ENCODE assay signal across 8 mouse cellular contexts in genomic region chr13:65175734-65176471, GRCm38 (mm10). TPM values are rescaled to one million over a fixed set of nuclear protein-coding genes. Genes with fewer than 3 reads are reported as not detected.
DNase-seq lines count a peak whose midpoint lies in the region; ATAC-seq lines count a peak whose summit lies in the region.

No protein-coding gene starts in this region.

- H3K9me3 ChIP-seq in forebrain, embryonic 15.5 days, result no peaks in the 10 kb centered on the region
- H3K9me3 ChIP-seq in intestine, embryonic 14.5 days (ENCODE audit: control insufficient read depth, low read length), result no peaks in the 10 kb centered on the region
- peaks cover 4% of the 10 kb centered on the region; the same call in 1 of the 2 replicates for H3K9me3 ChIP-seq in midbrain, embryonic 13.5 days

- 24% methylated on average over 46 of the region's 46 CpGs for WGBS in forebrain, embryonic 15.5 days
- 20% methylated on average over 44 of the region's 46 CpGs for WGBS in intestine, embryonic 14.5 days
- 23% methylated on average over 46 of the region's 46 CpGs for WGBS in midbrain, embryonic 13.5 days

- intact Hi-C loops in left cerebral cortex, postnatal 4 days (cut with DNase I), result no loop called here

- H3K4me3 ChIP-seq in forebrain, embryonic 15.5 days, result peak overlapping the region; percentile 37
- peak overlapping the region; percentile 29 for H3K4me3 ChIP-seq in intestine, embryonic 14.5 days (ENCODE audit: low read depth, low read length)
- H3K4me3 ChIP-seq in midbrain, embryonic 13.5 days (replicated peaks), result peak overlapping the region; percentile 31

- H3K27ac ChIP-seq in forebrain, embryonic 15.5 days (replicated peaks), result no peak overlapping the region
- H3K27ac ChIP-seq in intestine, embryonic 14.5 days (ENCODE audit: low read depth), result no peak overlapping the region
- H3K27ac ChIP-seq in midbrain, embryonic 13.5 days, result no peak overlapping the region

- DNase-seq in left cerebral cortex, adult 18-20 months (ENCODE audit: low spot score in 2 of 2), result peak; percentile 1 to 9
- no peak for DNase-seq in left cerebral cortex, adult 11 months (ENCODE audit: low spot score)
- DNase-seq in c-Kit-positive CD71-negative TER-119-negative erythroid progenitor cells, embryonic 14.5 days (ENCODE audit: low read depth), result peak; percentile 56
- peak; percentile 61 for DNase-seq in intestine, embryonic 14.5 days (ENCODE audit: low spot score)
- DNase-seq in left cerebral cortex, postnatal 4 days, result peak; percentile 33
- peak; percentile 57 for DNase-seq in splenic B cell, adult 2 months (ENCODE audit: low read depth, low spot score)

- no peaks in the 10 kb centered on the region for H3K4me1 ChIP-seq in forebrain, embryonic 15.5 days
- H3K4me1 ChIP-seq in intestine, embryonic 14.5 days (replicated peaks; ENCODE audit: control insufficient read depth, insufficient read depth, low read length), result no peaks in the 10 kb centered on the region
- no peaks in the 10 kb centered on the region for H3K4me1 ChIP-seq in midbrain, embryonic 13.5 days (replicated peaks)

- H3K9ac ChIP-seq in forebrain, embryonic 15.5 days (replicated peaks), result peak overlapping the region; percentile 43; the same call in 1 of the 2 replicates
- H3K9ac ChIP-seq in intestine, embryonic 14.5 days (ENCODE audit: low read length), result peak overlapping the region; percentile 13; the same call in 1 of the 2 replicates
- peak overlapping the region; percentile 56; the same call in 1 of the 2 replicates for H3K9ac ChIP-seq in midbrain, embryonic 13.5 days (replicated peaks)

- H3K36me3 ChIP-seq in forebrain, embryonic 15.5 days, result no peaks in the 10 kb centered on the region
- no peaks in the 10 kb centered on the region for H3K36me3 ChIP-seq in intestine, embryonic 14.5 days (ENCODE audit: control insufficient read depth, insufficient read depth, low read length)
- H3K36me3 ChIP-seq in midbrain, embryonic 13.5 days, result no peaks in the 10 kb centered on the region
- no peaks in the 10 kb centered on the region for H3K36me3 ChIP-seq in splenic B cell, adult 2 months (ENCODE audit: control insufficient read depth, insufficient read depth, low read length, poor library complexity, severe bottlenecking)

- H3K27me3 ChIP-seq in forebrain, embryonic 15.5 days, result no peaks in the 10 kb centered on the region
- H3K27me3 ChIP-seq in intestine, embryonic 14.5 days (replicated peaks; ENCODE audit: control insufficient read depth, insufficient read depth, low read length), result no peaks in the 10 kb centered on the region
- no peaks in the 10 kb centered on the region for H3K27me3 ChIP-seq in midbrain, embryonic 13.5 days
- H3K27me3 ChIP-seq in splenic B cell, adult 2 months (ENCODE audit: control insufficient read depth, insufficient read depth, low read length, poor library complexity, severe bottlenecking), result no peaks in the 10 kb centered on the region

- ATAC-seq in forebrain, embryonic 15.5 days (replicated peaks), result peak; percentile 55; the same call in 1 of the 2 replicates
- peak; percentile 50; the same call in 1 of the 2 replicates for ATAC-seq in intestine, embryonic 14.5 days (replicated peaks; ENCODE audit: low FRiP score, low TSS enrichment, low read depth)
- ATAC-seq in midbrain, embryonic 13.5 days, result peak; percentile 79

- peak overlapping the region; percentile 49 for H3K4me2 ChIP-seq in forebrain, embryonic 15.5 days (replicated peaks)
- H3K4me2 ChIP-seq in intestine, embryonic 14.5 days (ENCODE audit: low read length), result peak overlapping the region; percentile 54
- H3K4me2 ChIP-seq in midbrain, embryonic 13.5 days (replicated peaks), result peak overlapping the region; percentile 57

RNA-seq across cellular contexts. Expression of gene Olfr466, which starts 25.9 kb away (rescaled TPM):
- total RNA-seq in left cerebral cortex, adult 18-20 months (2021), result not detected
- not detected in 2 replicates for polyA plus RNA-seq in forebrain, embryonic 15.5 days (2015; fragmentation: Nextera tagmentation; extraction: Ambion mirVana)
- not detected in 2 replicates for polyA plus RNA-seq in intestine, embryonic 14.5 days (2014; fragmentation: Nextera tagmentation; extraction: Ambion mirVana)
- not detected for total RNA-seq in left cerebral cortex, postnatal 4 days (2021)
- not detected in 2 replicates for polyA plus RNA-seq in midbrain, embryonic 13.5 days (2015; fragmentation: Nextera tagmentation; extraction: Ambion mirVana)

RNA-seq across cellular contexts. Expression of gene Nlrp4f, which starts 29.9 kb away (rescaled TPM):
- total RNA-seq in left cerebral cortex, adult 18-20 months (2021), result not detected
- 0.18 TPM in 1 of 2 replicates, not detected in the other for polyA plus RNA-seq in forebrain, embryonic 15.5 days (2015; fragmentation: Nextera tagmentation; extraction: Ambion mirVana)
- polyA plus RNA-seq in intestine, embryonic 14.5 days (2014; fragmentation: Nextera tagmentation; extraction: Ambion mirVana), result not detected in 2 replicates
- total RNA-seq in left cerebral cortex, postnatal 4 days (2021), result under 1 TPM in 1 of 2 experiments, not detected in 1; 0.95 TPM
- polyA plus RNA-seq in midbrain, embryonic 13.5 days (2015; fragmentation: Nextera tagmentation; extraction: Ambion mirVana), result not detected in 2 replicates

RNA-seq across cellular contexts. Expression of gene Olfr465-ps1, which starts 38.0 kb away (rescaled TPM):
- total RNA-seq in left cerebral cortex, adult 18-20 months (2021), result not detected
- polyA plus RNA-seq in forebrain, embryonic 15.5 days (2015; fragmentation: Nextera tagmentation; extraction: Ambion mirVana), result not detected in 2 replicates
- not detected in 2 replicates for polyA plus RNA-seq in intestine, embryonic 14.5 days (2014; fragmentation: Nextera tagmentation; extraction: Ambion mirVana)
- not detected for total RNA-seq in left cerebral cortex, postnatal 4 days (2021)
- not detected in 2 replicates for polyA plus RNA-seq in midbrain, embryonic 13.5 days (2015; fragmentation: Nextera tagmentation; extraction: Ambion mirVana)
